Mouse (Mus musculus) ES-Bruce4 (cell line): ENCODE data around the gene Rxra. TPM values are rescaled to one million over a fixed set of nuclear protein-coding genes. Genes with fewer than 3 reads are reported as not detected.

Source experiments
- H3K27ac ChIP-seq: 2 replicates; pipeline ENCODE4 v1.5.1; 2012; ENCODE audit warnings: low read length, inconsistent platforms; ENCODE audit not compliant: insufficient read depth
- H3K27me3 ChIP-seq: 2 replicates; pipeline ENCODE4 v1.6.1; 2012; ENCODE audit warnings: mild to moderate bottlenecking, low read length, inconsistent platforms; ENCODE audit not compliant: control insufficient read depth, poor library complexity, insufficient read depth, severe bottlenecking
- H3K36me3 ChIP-seq: 2 replicates; pipeline ENCODE4 v1.6.1; 2012; ENCODE audit warnings: inconsistent platforms, mild to moderate bottlenecking, low read length, moderate library complexity; ENCODE audit not compliant: control insufficient read depth, poor library complexity, insufficient read depth, severe bottlenecking
- H3K4me1 ChIP-seq: one replicate; pipeline ENCODE4 v1.8.1; 2011; ENCODE audit warnings: low read length; ENCODE audit not compliant: control insufficient read depth, insufficient read depth
- H3K4me3 ChIP-seq: 2 replicates; pipeline ENCODE4 v1.5.1; 2011; ENCODE audit warnings: low read depth, mild to moderate bottlenecking, low read length
- H3K9ac ChIP-seq: 2 replicates; pipeline ENCODE4 v1.6.1; 2012; ENCODE audit warnings: low read depth, mild to moderate bottlenecking, inconsistent platforms; ENCODE audit not compliant: poor library complexity, severe bottlenecking
- H3K9me3 ChIP-seq: replicated peaks from 2 replicates; pipeline ENCODE4 v1.6.1; 2012; ENCODE audit warnings: mild to moderate bottlenecking, low read length, inconsistent platforms; ENCODE audit not compliant: control insufficient read depth, poor library complexity, insufficient read depth, severe bottlenecking
- CTCF ChIP-seq: IDR thresholded peaks from one replicate; pipeline ENCODE4 v1.8.1; 2011; ENCODE audit warnings: low read depth, low read length
- EP300 ChIP-seq: IDR thresholded peaks from 2 replicates; pipeline ENCODE4 v1.6.1; 2011; ENCODE audit warnings: low read depth, low read length; ENCODE audit not compliant: insufficient read depth
- POLR2A ChIP-seq: IDR thresholded peaks from one replicate; pipeline ENCODE4 v1.8.1; 2011; ENCODE audit warnings: low read length; ENCODE audit not compliant: insufficient read depth
- polyA plus RNA-seq: library from polyadenylated mRNA; stranded (reverse); fragments of >200 nt; gene quantifications from 2 replicates; pipeline ENCODE4 v1.2.4, GENCODE M21; 2011; ENCODE audit warnings: low read depth; ENCODE audit not compliant: missing spikeins, insufficient read depth, insufficient read length

Rxra gene
- polyA plus RNA-seq, 1 experiment: 10.0 TPM

DNA sequence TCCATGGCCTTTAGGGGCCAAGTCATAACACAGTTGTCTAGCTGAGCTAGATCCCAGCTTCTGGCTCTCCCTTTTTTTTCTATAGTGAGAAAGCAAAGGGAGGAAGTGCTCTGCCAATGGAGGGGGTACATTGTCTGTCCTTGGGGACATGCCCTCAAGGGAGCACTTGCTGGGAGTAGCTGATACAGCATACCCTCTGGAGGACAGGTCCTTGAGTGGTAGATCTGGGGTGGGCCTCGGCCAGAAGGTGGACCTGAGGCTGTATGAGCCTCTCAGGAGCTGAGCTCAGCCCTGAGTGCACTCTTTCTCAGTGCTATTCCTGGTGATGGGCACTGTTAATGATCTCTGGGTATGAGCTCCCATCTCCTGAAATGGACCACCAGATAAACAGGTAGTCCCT is 66.9 kb downstream of the Rxra start:
- Histone ChIP-seq H3K9me3 (no peaks in the 10 kb centered on the region), H3K4me3 (no peak overlapping the region), H3K27ac (no peak overlapping the region), H3K27me3 (no peaks in the 10 kb centered on the region), H3K36me3 (no peaks in the 10 kb centered on the region), H3K4me1 (peaks cover 20% of the 10 kb centered on the region), H3K9ac (no peak overlapping the region)
- TF ChIP-seq POLR2A: no peak
- no peak for TF ChIP-seq EP300
- TF ChIP-seq CTCF: no peak

DNA sequence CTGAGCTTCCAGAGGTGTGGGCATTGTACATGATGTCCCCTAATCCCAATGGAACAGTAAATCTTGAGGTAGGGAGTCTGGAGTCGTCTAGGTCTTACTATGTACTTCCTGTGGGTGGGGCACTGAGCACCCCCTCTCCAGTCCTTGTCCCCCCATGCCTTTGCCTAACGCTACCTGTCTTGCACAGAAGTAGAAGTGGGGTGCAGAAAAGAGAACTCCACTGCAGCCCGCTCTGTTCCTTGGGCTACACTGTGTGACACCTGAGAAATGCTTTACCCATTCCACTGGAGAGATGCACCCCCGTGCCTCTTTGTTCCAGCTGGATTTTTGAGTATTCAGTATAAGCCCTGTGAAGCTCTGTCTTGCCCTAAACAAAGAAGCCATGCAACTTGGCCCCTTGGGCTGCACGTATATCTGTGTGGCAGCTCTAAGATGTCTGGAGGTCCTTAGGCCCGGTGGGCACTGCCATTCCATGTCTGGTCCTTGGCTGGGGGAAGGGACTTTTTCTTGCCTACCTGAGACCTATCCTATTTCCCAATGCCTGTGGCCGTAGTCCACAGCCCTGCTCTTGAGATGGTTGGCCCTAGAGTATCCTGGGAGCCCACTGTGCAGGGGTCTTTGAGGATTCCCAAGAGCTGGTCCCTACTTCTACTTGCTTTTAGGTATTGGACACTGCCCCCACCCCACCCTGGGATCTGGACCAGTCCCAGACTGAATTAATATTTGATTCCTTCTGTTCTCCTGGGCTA is 67.8 kb downstream of the Rxra start:
- Histone ChIP-seq H3K27me3 (no peaks in the 10 kb centered on the region), H3K9ac (no peak overlapping the region), H3K4me1 (peaks cover 19% of the 10 kb centered on the region), H3K9me3 (no peaks in the 10 kb centered on the region), H3K36me3 (no peaks in the 10 kb centered on the region), H3K27ac (no peak overlapping the region), H3K4me3 (no peak overlapping the region)
- TF ChIP-seq CTCF (no peak), POLR2A (no peak), EP300 (no peak)

DNA sequence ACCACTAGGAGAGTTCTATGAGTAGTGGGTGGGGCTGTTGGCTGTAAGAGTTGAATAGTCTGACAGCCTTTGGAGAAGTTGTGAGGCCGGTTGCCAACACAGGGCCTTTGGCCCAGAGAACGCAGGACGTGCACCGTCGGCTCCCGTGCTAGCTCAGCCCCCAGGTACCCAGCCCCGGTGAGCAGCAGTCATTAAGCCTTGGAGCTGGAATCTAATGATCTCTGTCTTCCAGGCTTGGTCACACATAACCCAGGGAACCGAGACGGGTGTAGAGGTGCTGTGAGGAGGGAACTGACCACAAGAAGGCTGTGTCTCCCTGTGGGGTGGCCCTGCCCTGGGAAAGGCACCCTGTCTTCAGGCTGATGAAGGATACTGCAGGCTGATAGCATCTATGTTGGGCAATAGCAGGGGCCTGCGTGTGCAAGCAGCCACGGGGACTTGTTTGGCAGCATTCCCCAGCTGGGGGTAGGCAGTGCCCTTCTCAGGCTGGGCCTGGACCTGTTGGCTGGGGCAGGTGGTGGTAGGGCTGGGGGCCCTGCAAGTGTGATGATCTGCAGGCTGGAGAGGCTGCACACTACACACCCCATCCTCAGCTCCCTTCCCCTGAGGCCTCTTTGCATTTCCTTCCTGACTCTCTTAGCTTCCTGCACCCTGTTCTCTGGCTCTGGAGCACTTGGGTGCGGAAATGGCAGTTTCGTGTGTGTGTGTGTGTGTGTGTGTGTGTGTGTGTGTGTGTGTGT is 68.5 kb downstream of the Rxra start:
- Histone ChIP-seq H3K36me3 (no peaks in the 10 kb centered on the region), H3K9me3 (no peaks in the 10 kb centered on the region), H3K4me1 (peaks cover 18% of the 10 kb centered on the region), H3K27me3 (no peaks in the 10 kb centered on the region), H3K9ac (no peak overlapping the region), H3K4me3 (no peak overlapping the region), H3K27ac (no peak overlapping the region)
- TF ChIP-seq EP300 (no peak), CTCF (no peak), POLR2A (no peak)

DNA sequence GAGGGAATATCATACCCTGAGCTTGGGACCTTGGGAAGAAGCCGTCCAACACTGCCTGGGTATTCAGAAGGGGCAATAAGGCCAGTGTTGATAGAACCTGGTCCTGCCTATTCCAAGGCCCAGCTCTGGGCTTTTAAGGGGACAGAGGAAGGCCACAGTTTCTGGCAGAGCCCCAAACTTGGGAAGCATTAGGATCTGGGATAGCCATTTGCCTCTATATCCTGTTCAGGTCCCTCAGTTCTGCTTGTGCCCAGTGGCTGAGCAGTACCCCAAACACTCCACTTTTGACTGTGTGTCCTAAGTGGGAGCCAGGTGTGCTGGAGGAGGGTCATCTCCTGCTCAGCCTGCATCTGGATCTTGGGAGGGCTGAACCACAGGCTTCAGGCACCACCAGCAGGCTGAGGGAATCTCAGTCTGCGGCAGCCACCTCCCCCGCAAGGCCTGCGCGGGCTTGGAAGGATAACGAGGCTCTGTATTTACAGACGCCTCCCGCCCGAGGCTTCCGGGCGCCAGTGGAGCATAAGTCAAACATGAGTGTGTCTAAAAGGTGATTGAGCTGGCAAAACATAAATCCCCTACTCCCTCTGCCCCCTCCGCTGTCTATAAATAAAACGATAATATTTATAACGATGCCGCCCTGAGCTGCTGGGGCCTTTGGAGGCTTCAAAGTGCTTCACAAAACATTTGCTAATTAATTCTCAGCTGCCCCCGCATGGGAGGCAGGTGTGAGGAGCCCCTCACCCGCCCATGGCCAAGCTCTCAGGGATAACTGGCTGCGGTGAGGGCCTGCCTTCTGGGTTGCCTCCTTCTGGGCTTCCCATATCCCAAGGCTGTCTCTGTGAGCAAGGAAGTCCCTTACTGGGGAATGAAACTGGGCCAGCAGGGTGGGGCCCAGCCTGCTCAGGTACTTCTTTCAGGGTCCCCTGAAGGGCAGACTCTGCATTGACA is 69.7 kb downstream of the Rxra start:
- Histone ChIP-seq H3K36me3 (no peaks in the 10 kb centered on the region), H3K27ac (peak overlapping the region; percentile 33; the same call in 1 of the 2 replicates), H3K9me3 (no peaks in the 10 kb centered on the region), H3K27me3 (no peaks in the 10 kb centered on the region), H3K9ac (peak overlapping the region; percentile 30), H3K4me3 (no peak overlapping the region), H3K4me1 (peaks cover 12% of the 10 kb centered on the region)
- TF ChIP-seq EP300 (no peak), CTCF (no peak), POLR2A (no peak)

DNA sequence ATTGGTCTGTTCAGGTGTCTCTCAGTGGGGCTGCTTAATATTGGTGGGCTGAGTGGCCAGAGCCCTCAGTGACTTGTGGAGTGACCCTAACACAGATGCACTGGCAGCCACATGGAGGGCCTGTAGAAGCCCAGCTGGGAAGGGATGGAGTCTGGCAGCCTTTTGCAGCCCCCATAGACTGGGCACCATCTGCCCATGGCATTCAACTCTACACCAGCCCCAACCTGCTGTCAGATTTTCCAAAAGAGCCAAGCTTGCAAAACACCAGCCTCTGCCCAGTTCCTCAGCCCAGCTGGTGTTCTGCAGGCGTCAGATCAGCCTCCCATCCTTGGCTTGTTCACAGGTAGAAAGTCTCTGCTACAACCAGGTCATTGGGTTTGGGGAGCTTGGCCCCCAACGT is 70.6 kb downstream of the Rxra start:
- Histone ChIP-seq H3K4me3 (no peak overlapping the region), H3K4me1 (peaks cover 11% of the 10 kb centered on the region), H3K9ac (no peak overlapping the region), H3K9me3 (no peaks in the 10 kb centered on the region), H3K36me3 (no peaks in the 10 kb centered on the region), H3K27me3 (no peaks in the 10 kb centered on the region), H3K27ac (no peak overlapping the region)
- TF ChIP-seq POLR2A: no peak
- no peak for TF ChIP-seq EP300
- TF ChIP-seq CTCF: no peak
